ENCODE assay signal across 9 mouse cellular contexts in the genomic region with DNA sequence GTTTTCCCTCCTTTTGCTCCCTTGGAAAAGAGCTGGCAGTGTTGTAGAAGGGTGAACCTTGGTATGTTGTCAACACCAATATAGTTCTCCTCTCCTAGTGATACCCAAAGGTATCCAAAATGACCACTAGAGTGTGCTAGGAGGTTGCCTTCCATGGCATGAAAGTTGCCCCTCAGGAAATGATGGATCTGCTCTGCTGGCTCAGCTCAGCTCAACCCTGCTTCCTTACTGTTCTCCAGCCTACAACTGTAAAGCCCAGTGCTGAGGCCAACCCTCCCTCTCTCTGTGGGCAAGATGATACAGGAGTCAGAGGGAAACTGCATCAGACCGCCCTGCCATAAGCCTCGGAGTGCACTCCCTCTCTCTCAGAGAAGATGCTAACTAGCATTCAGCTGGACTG. TPM values are rescaled to one million over a fixed set of nuclear protein-coding genes. Genes with fewer than 3 reads are reported as not detected.
DNase-seq lines count a peak whose midpoint lies in the region; TF ChIP-seq lines count a peak whose summit lies in the region.
"Had no signal": no experiment of that assay in that cellular context is flagged by ENCODE, and none has a peak within 500 bp of the region (broad histone marks: within the 10 kb centered on the region; RNA-seq: fewer than 3 reads in every experiment).

No protein-coding gene starts in this region.

- H3K4me3 ChIP-seq in heart, adult 2 months = no peak overlapping the region
- H3K4me3 ChIP-seq: neural tube, embryonic 13.5 days had no signal

- no peak overlapping the region for H3K9ac ChIP-seq in heart, adult 2 months (ENCODE audit: low read depth, low read length)
- H3K9ac ChIP-seq: neural tube, embryonic 13.5 days had no signal

- 50% methylated on average over 2 of the region's 2 CpGs for WGBS in heart, adult 2 months

- intact Hi-C loops in heart, adult 2 months (cut with DNase I) = loop anchor here (1.0 to 2.0 kb wide), 2 partner anchors 43 to 45 kb away; no protein-coding TSS in a partner anchor

- no peaks in the 10 kb centered on the region for H3K4me1 ChIP-seq in heart, adult 2 months (ENCODE audit: control insufficient read depth, insufficient read depth, low read length)
- H3K4me1 ChIP-seq: neural tube, embryonic 13.5 days had no signal

- TF ChIP-seq CTCF in heart, adult 2 months (IDR thresholded peaks at IDR 0.05) = peak; percentile 80

- no peak for DNase-seq in heart, adult 2 months
- no peak for DNase-seq in heart, adult 11 months
- peak; percentile 39 to 40 for DNase-seq in right cerebral cortex, postnatal 10 days (ENCODE audit: low spot score in 2 of 2)
- no peak for DNase-seq in right cerebral cortex, postnatal 25 days
- peak; percentile 68 for DNase-seq in embryo, embryonic 11 days
- DNase-seq in kidney, postnatal 36 days = peak; percentile 42 to 46
- DNase-seq in layer of hippocampus, adult 8-10 months (ENCODE audit: low spot score in 2 of 2) = no peak
- DNase-seq in thymus, adult 18-20 months = no peak

- TF ChIP-seq EP300 in heart, adult 2 months (IDR thresholded peaks at IDR 0.05; ENCODE audit: insufficient read depth, low read depth, low read length) = 0 out of 2 replicates have a peak, but pooled peaks have one; percentile 40

- no peaks in the 10 kb centered on the region for H3K36me3 ChIP-seq in heart, adult 2 months (ENCODE audit: control insufficient read depth, insufficient read depth, low read length)
- H3K36me3 ChIP-seq: neural tube, embryonic 13.5 days had no signal

- no peaks in the 10 kb centered on the region for H3K79me2 ChIP-seq in heart, adult 2 months (replicated peaks; ENCODE audit: control insufficient read depth, insufficient read depth, low read length)

- no peak for TF ChIP-seq POLR2A in heart, adult 2 months (IDR thresholded peaks at IDR 0.05; ENCODE audit: insufficient read depth, low read depth, low read length)

- H3K27me3 ChIP-seq in heart, adult 2 months (ENCODE audit: control insufficient read depth, insufficient read depth, low read length) = no peaks in the 10 kb centered on the region
- H3K27me3 ChIP-seq: neural tube, embryonic 13.5 days had no signal

- H3K27ac ChIP-seq in heart, adult 2 months = no peak overlapping the region
- H3K27ac ChIP-seq: neural tube, embryonic 13.5 days had no signal

RNA-seq across cellular contexts. Expression of gene Fxyd6, which starts 24.5 kb away (rescaled TPM):
- total RNA-seq in heart, adult 2 months (2021) = 10 to 100 TPM; 13.8 to 14.2 TPM
- 40.8 and 51.2 TPM in 2 replicates for polyA plus RNA-seq in heart, adult 2 months (2012; rRNA removed)
- 10 to 100 TPM; 87.3 to 98.5 (median 93.0) TPM for total RNA-seq in layer of hippocampus, adult 8-10 months (2022)

RNA-seq across cellular contexts. Expression of gene Tmprss13, which starts 26.6 kb away (rescaled TPM):
- total RNA-seq in heart, adult 2 months (2021) = 1 to 10 TPM; 5.4 to 6.9 TPM
- polyA plus RNA-seq in heart, adult 2 months (2012; rRNA removed) = 0.94 and 6.9 TPM in 2 replicates
- not detected for total RNA-seq in layer of hippocampus, adult 8-10 months (2022)
- polyA plus RNA-seq: neural tube, embryonic 13.5 days had no signal

RNA-seq across cellular contexts. Expression of gene Fxyd2, which starts 54.0 kb away (rescaled TPM):
- total RNA-seq in heart, adult 2 months (2021) = 1 to 10 TPM; 2.8 to 3.3 TPM
- polyA plus RNA-seq in heart, adult 2 months (2012; rRNA removed) = 4.2 and 9.7 TPM in 2 replicates
- total RNA-seq in layer of hippocampus, adult 8-10 months (2022) = 1 to 10 TPM; 4.9 to 8.5 (median 7.9) TPM

Comparison
In these comparisons a context has a peak if more than half of its experiments do, and no peak if none do; other contexts are left out.
1. DNase-seq: peak in right cerebral cortex, postnatal 10 days (2 of 2), embryo, embryonic 11 days (single experiment) and kidney, postnatal 36 days (2 of 2); none in heart, adult 2 months (0 of 2), heart, adult 11 months (single experiment), right cerebral cortex, postnatal 25 days (single experiment), layer of hippocampus, adult 8-10 months (0 of 2) and thymus, adult 18-20 months (0 of 2).
2. RNA of gene Fxyd6, which starts 24.5 kb away (total RNA-seq): 87.3 to 98.5 TPM in layer of hippocampus, adult 8-10 months; 13.8 to 14.2 TPM in heart, adult 2 months; every median in the first group is over 4 times any median in the second.
3. RNA of gene Tmprss13, which starts 26.6 kb away (total RNA-seq): 5.4 to 6.9 TPM in heart, adult 2 months; not detected in layer of hippocampus, adult 8-10 months; every median in the first group is over 4 times any median in the second.